Comparison of ENCODE assay signal across 29 mouse cellular contexts in genomic region chr14:27641382-27641781, GRCm38 (mm10). TPM values are rescaled to one million over a fixed set of nuclear protein-coding genes. Genes with fewer than 3 reads are reported as not detected.
A peak's percentile ranks its signal among the peaks of the same experiment; 100 is the strongest.
DNase-seq lines count a peak whose midpoint lies in the region; ATAC-seq and TF ChIP-seq lines count a peak whose summit lies in the region.
"Had no signal": no experiment of that assay in that cellular context is flagged by ENCODE, and none has a peak within 500 bp of the region (broad histone marks: within the 10 kb centered on the region; RNA-seq: fewer than 3 reads in every experiment).

No protein-coding gene starts in this region.

- no peak for ATAC-seq in intestine, postnatal 0 days
- ATAC-seq: forebrain, embryonic 15.5 days; Patski had no signal

- H3K36me3 ChIP-seq in intestine, postnatal 0 days (ENCODE audit: control insufficient read depth, insufficient read depth) = no peaks in the 10 kb centered on the region
- H3K36me3 ChIP-seq: embryonic facial prominence, embryonic 10.5 days; embryonic facial prominence, embryonic 13.5 days; forebrain, embryonic 12.5 days; forebrain, embryonic 15.5 days; G1E; hindbrain, embryonic 15.5 days had no signal

- no peak overlapping the region for H3K27ac ChIP-seq in intestine, postnatal 0 days (ENCODE audit: low read depth, low read length)
- H3K27ac ChIP-seq: embryonic facial prominence, embryonic 10.5 days; embryonic facial prominence, embryonic 13.5 days; forebrain, embryonic 12.5 days; forebrain, embryonic 15.5 days; heart, adult 2 months; hindbrain, embryonic 12.5 days; hindbrain, embryonic 15.5 days had no signal

- DNase-seq in frontal cortex, adult 2 months (ENCODE audit: extremely low spot score in 1 of 2, low spot score in 1 of 2) = peak; percentile 36 to 58
- DNase-seq in frontal cortex, postnatal 25 days (ENCODE audit: low spot score in 2 of 2) = no peak
- DNase-seq in left cerebral cortex, adult 18-20 months (ENCODE audit: low spot score in 2 of 2) = peak; percentile 36 to 57
- no peak for DNase-seq in left cerebral cortex, postnatal 4 days
- DNase-seq in right cerebral cortex, adult 2 months (ENCODE audit: low spot score in 2 of 2) = peak; percentile 37 to 43
- DNase-seq in right cerebral cortex, postnatal 25 days = no peak
- DNase-seq: adrenal gland, postnatal 10 days; adrenal gland, postnatal 36 days; B cell, adult 2 months; cerebellum, adult 11 months; cerebellum, adult 2 months; cerebellum, adult 9-11 months; cerebellum, postnatal 36 days; embryo, embryonic 11 days; gastrocnemius, postnatal 25 days; heart, adult 2 months had no signal

- no peak for TF ChIP-seq CTCF in intestine, postnatal 0 days (IDR thresholded peaks at IDR 0.05; ENCODE audit: low read depth)

- no peaks in the 10 kb centered on the region for H3K27me3 ChIP-seq in intestine, postnatal 0 days (replicated peaks; ENCODE audit: control insufficient read depth, insufficient read depth, low read length)
- H3K27me3 ChIP-seq: CH12.LX; embryonic facial prominence, embryonic 13.5 days; forebrain, embryonic 12.5 days; forebrain, embryonic 15.5 days; hindbrain, embryonic 12.5 days; hindbrain, embryonic 15.5 days; Patski had no signal

- no peak overlapping the region for H3K4me2 ChIP-seq in intestine, postnatal 0 days (replicated peaks; ENCODE audit: low read depth)
- H3K4me2 ChIP-seq: embryonic facial prominence, embryonic 13.5 days; forebrain, embryonic 12.5 days; forebrain, embryonic 15.5 days; heart, embryonic 11.5 days; hindbrain, embryonic 12.5 days; hindbrain, embryonic 15.5 days had no signal

- H3K4me1 ChIP-seq in intestine, postnatal 0 days (replicated peaks; ENCODE audit: control insufficient read depth, insufficient read depth, low read length) = no peaks in the 10 kb centered on the region
- H3K4me1 ChIP-seq: embryonic facial prominence, embryonic 10.5 days; embryonic facial prominence, embryonic 13.5 days; forebrain, embryonic 12.5 days; forebrain, embryonic 15.5 days; hindbrain, embryonic 12.5 days; hindbrain, embryonic 15.5 days had no signal

- WGBS in intestine, postnatal 0 days = 80% methylated on average over 3 of the region's 3 CpGs

- H3K4me3 ChIP-seq in intestine, postnatal 0 days (ENCODE audit: low read depth, low read length) = no peak overlapping the region
- H3K4me3 ChIP-seq: embryonic facial prominence, embryonic 10.5 days; embryonic facial prominence, embryonic 13.5 days; erythroblast, embryonic 14.5 days; forebrain, embryonic 12.5 days; forebrain, embryonic 15.5 days; heart, adult 2 months; hindbrain, embryonic 12.5 days; hindbrain, embryonic 15.5 days had no signal

- intact Hi-C loops in left cerebral cortex, postnatal 4 days (cut with DNase I) = no loop called here

- H3K9ac ChIP-seq in intestine, postnatal 0 days (ENCODE audit: low read depth, low read length) = no peak overlapping the region
- H3K9ac ChIP-seq: embryonic facial prominence, embryonic 13.5 days; forebrain, embryonic 12.5 days; forebrain, embryonic 15.5 days; hindbrain, embryonic 12.5 days; hindbrain, embryonic 15.5 days had no signal

- H3K9me3 ChIP-seq in intestine, postnatal 0 days (ENCODE audit: control insufficient read depth) = no peaks in the 10 kb centered on the region
- H3K9me3 ChIP-seq: embryonic facial prominence, embryonic 10.5 days; embryonic facial prominence, embryonic 13.5 days; forebrain, embryonic 12.5 days; forebrain, embryonic 15.5 days; G1E; hindbrain, embryonic 12.5 days; hindbrain, embryonic 15.5 days had no signal

RNA-seq across cellular contexts. Expression of gene Erc2, which starts 19.2 kb away (rescaled TPM):
- polyA plus RNA-seq in frontal cortex, adult 2 months (2012; rRNA removed) = 64.4 and 73.5 TPM in 2 replicates
- total RNA-seq in left cerebral cortex, adult 18-20 months (2021) = 100 to 1,000 TPM; 183 to 210 TPM
- total RNA-seq in left cerebral cortex, postnatal 4 days (2021) = 100 to 1,000 TPM; 211 to 222 TPM
- polyA plus RNA-seq in intestine, postnatal 0 days (2015; fragmentation: Nextera tagmentation; extraction: Ambion mirVana) = 3.0 and 3.1 TPM in 2 replicates
- total RNA-seq: CH12.LX; hematopoietic stem cell, adult 5-6 weeks had no signal
- polyA plus RNA-seq: erythroblast, embryonic 14.5 days; G1E had no signal

Comparison
In these comparisons a context has a peak if more than half of its experiments do, and no peak if none do; other contexts are left out.
1. DNase-seq: peak in frontal cortex, adult 2 months (2 of 2), left cerebral cortex, adult 18-20 months (2 of 2) and right cerebral cortex, adult 2 months (2 of 2); none in frontal cortex, postnatal 25 days (0 of 2), left cerebral cortex, postnatal 4 days (single experiment) and right cerebral cortex, postnatal 25 days (single experiment).